Mouse (Mus musculus) retina, embryonic 14.5 days (tissue): ENCODE measurements at regions not wholly inside any gene's neighbourhood (a gene's known extent, or its start where the extent isn't known, plus 50 kb on each side); places are given as distances from the start of the nearest gene placed in this dataset.
A peak's percentile ranks its signal among the peaks of the same experiment; 100 is the strongest.
"Not testable (repeated sequence)": the region's sequence is repeated elsewhere in the genome, so short reads cannot be mapped to it uniquely, and the experiment has no call there.

ENCODE experiments used
- DNase-seq: peaks from one replicate; pipeline ENCODE4 v3.0.0-alpha.2; 2015; ENCODE audit warnings: low spot score

- not testable (repeated sequence) for DNase-seq
Observed at GRCm38 (mm10) chr10:55485396-55486025, 621.2 kb upstream of the Msl3l2 start.

GRCm38 (mm10) chr10:55522706-55523105 is 584.0 kb upstream of the Msl3l2 start:
- no peak for DNase-seq

- no peak for DNase-seq
Observed at GRCm38 (mm10) chr10:55537410-55537809, 569.3 kb upstream of the Msl3l2 start.

- DNase-seq: no peak
Observed at GRCm38 (mm10) chr10:55546441-55547430, 560.0 kb upstream of the Msl3l2 start.

GRCm38 (mm10) chr10:55564961-55565360 is 541.8 kb upstream of the Msl3l2 start:
- DNase-seq: no peak

GRCm38 (mm10) chr10:55572689-55573088 is 534.0 kb upstream of the Msl3l2 start:
- DNase-seq: no peak

- DNase-seq: peak; percentile 12
Observed at GRCm38 (mm10) chr10:55591013-55591412, 515.7 kb upstream of the Msl3l2 start.

- DNase-seq: no peak
Observed at GRCm38 (mm10) chr10:55591896-55592295, 514.8 kb upstream of the Msl3l2 start.

- DNase-seq: no peak
Observed at GRCm38 (mm10) chr10:55624566-55625287, 482.0 kb upstream of the Msl3l2 start.

- DNase-seq: no peak
Observed at GRCm38 (mm10) chr10:55641332-55641731, 465.4 kb upstream of the Msl3l2 start.
